Mouse (Mus musculus): Measurements from ENCODE around the gene Cd9. TPM values are rescaled to one million over a fixed set of nuclear protein-coding genes. Genes with fewer than 3 reads are reported as not detected.
A peak's percentile ranks its signal among the peaks of the same experiment; 100 is the strongest.

Cd9 gene
- 121 and 141 TPM in 2 replicates for polyA plus RNA-seq (2015; fragmentation: Nextera tagmentation; extraction: Ambion mirVana)

DNA sequence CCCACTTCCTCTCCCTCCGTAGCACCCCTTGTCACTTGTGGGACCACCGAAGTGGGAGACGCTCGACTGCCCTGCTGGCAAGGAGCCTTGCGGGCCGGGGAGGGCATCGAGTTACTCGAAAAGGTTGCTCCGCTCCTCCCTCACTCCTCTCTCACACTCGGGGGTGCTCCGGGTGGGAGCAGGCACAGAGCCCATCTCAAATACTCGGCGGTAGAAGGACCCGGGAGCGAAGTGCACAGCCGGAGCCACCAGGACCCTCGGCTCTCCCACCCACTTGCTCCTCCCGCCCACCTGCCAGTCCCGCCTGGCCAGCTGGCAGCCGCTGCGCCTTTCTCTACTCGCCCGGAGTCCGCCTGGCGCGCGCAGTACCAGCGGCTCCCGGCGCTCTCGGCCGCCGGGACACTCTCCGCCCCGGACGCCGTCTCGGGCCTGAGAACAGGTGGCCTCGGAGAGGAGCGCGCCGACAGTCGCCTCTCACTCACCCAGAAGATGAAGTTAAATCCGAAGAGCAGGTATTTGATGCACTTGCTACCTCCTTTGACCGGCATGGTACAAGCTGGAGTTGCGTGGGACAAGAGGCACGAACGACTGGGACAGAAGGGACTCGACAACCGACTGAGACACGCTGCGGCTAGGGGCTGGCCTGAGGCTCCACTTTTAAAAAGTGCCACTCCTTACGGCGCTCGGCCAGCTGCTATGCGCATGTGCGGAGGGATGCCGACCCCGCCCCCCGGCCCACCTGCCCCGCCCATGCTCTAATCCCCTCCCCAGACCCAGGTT is at the start of gene Cd9:
Gene Cd9 (minus strand): TSS at position 700 of the 780 bp plus-strand sequence.
- under 1% methylated on average over 61 of the region's 61 CpGs for WGBS (ENCODE audit: insufficient replicate concordance)
- Histone ChIP-seq H3K36me3 (replicated peaks) (no peaks in the 10 kb centered on the region), H3K27ac (replicated peaks) (peak within 1 kb of the TSS; percentile 61)

DNA sequence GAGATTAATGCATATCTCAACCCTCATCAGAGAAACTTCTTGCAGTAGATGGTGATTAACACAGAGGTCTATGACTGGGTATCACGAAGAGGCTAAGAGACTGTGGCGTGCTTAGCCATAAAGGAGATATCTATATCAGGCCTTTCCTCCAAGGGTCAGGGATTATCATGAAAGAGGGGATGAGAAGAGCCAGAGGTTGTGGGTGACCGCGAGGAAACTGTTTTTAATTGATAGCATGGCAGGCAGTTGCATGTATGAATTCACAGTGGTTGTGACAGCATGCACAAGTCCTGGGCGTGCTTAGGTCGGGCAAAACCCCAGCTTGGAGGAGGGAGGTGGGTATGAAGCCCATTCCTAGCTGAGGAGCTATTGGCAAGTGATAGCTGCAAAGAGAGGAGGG is 46.7 kb upstream of the Cd9 start:
- no peaks in the 10 kb centered on the region for H3K9me3 ChIP-seq (replicated peaks)
- ATAC-seq (ENCODE audit: insufficient read depth), result peak; percentile 68
- no peaks in the 10 kb centered on the region for H3K27me3 ChIP-seq
- H3K27ac ChIP-seq (replicated peaks), result no peak overlapping the region; the same call in 1 of the 2 replicates
- no peaks in the 10 kb centered on the region for H3K36me3 ChIP-seq (replicated peaks)
- peaks cover 24% of the 10 kb centered on the region for H3K4me1 ChIP-seq (replicated peaks)
- H3K4me3 ChIP-seq (replicated peaks), result no peak overlapping the region
- H3K4me2 ChIP-seq, result peak overlapping the region; percentile 13; the same call in 1 of the 2 replicates
- WGBS (ENCODE audit: insufficient replicate concordance), result 22% methylated on average over 6 of the region's 6 CpGs
- H3K9ac ChIP-seq, result no peak overlapping the region

More for the DNA sequence above, at the start of gene Cd9:
- Histone ChIP-seq H3K9me3 (replicated peaks) (no peaks in the 10 kb centered on the region), H3K4me3 (replicated peaks) (peak within 1 kb of the TSS; percentile 62), H3K4me1 (replicated peaks) (peaks cover 34% of the 10 kb centered on the region), H3K9ac (peak within 1 kb of the TSS; percentile 64), H3K27me3 (peaks cover 52% of the 10 kb centered on the region), H3K4me2 (peak within 1 kb of the TSS; percentile 72)
- ATAC-seq (ENCODE audit: insufficient read depth), result peak; percentile 62

DNA sequence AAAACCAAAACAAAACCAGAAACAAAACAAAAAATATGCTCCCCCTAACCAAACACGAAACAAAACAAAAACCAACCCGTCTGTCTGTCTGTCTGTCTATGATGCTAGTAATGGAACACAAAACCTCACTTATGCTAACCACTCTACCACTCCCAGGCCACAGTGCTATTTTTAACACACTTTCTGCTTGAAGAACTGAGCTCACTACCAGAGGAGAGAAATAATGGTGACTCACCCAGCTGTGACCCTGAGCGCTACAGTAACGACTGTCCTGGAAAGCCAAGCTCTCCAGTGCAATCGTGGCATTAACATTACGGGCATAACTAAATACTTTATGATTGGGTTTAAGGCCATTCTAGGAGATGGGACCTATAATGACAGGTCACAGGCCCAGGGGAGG is 46.2 kb upstream of the Cd9 start:
- no peak for ATAC-seq (ENCODE audit: insufficient read depth)
- H3K4me2 ChIP-seq, result no peak overlapping the region; the same call in 1 of the 2 replicates
- 48% methylated on average over 6 of the region's 6 CpGs for WGBS (ENCODE audit: insufficient replicate concordance)

DNA sequence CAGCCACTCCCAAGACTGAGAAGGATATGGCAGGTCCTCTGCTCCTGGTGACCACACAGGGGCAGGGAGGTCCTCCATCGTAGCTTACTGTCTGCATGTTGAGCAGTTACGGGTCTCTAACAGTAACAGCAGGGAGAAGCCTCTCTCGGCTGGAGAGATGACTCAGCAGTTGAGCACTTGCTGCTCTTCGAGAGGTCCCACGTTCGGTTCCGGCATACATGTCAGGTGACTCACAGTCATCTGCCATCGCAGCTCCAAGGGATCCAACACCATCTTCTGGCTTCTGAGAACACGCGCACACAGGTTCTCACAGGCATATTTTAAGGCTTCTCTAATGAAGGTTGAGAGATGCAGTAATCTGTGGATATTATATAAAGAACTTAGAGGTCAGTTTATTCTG is 45.6 kb upstream of the Cd9 start:
- Histone ChIP-seq H3K27ac (replicated peaks) (no peak overlapping the region), H3K9ac (no peak overlapping the region), H3K4me1 (replicated peaks) (peaks cover 24% of the 10 kb centered on the region), H3K4me2 (no peak overlapping the region), H3K4me3 (replicated peaks) (no peak overlapping the region), H3K9me3 (replicated peaks) (no peaks in the 10 kb centered on the region), H3K27me3 (no peaks in the 10 kb centered on the region), H3K36me3 (replicated peaks) (no peaks in the 10 kb centered on the region)
- 32% methylated on average over 10 of the region's 10 CpGs for WGBS (ENCODE audit: insufficient replicate concordance)
- ATAC-seq (ENCODE audit: insufficient read depth), result no peak

More for the DNA sequence above, 46.2 kb upstream of the Cd9 start:
- Histone ChIP-seq H3K27ac (replicated peaks) (no peak overlapping the region), H3K4me1 (replicated peaks) (peaks cover 24% of the 10 kb centered on the region), H3K9ac (no peak overlapping the region), H3K27me3 (no peaks in the 10 kb centered on the region), H3K4me3 (replicated peaks) (no peak overlapping the region), H3K36me3 (replicated peaks) (no peaks in the 10 kb centered on the region), H3K9me3 (replicated peaks) (no peaks in the 10 kb centered on the region)

DNA sequence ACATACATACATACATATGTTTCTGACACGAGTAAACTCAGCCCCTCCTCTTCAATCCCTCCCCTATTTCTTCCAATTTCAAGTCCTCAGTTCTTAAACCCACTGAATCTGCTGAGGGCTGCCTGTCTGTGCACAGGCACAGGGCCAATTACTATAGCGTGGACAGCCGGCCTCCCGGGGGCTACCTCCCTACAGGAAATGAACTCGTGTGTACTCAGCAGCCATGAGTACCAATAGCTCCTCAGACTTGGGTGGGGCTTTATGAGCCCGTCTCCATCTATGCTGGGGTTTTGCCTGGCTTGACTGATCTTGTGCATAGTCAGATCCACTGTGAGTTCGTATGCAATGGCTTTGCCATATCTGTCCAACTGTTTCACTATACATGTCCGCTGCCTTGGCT is 44.8 kb upstream of the Cd9 start:
- Histone ChIP-seq H3K9ac (no peak overlapping the region), H3K4me1 (replicated peaks) (peaks cover 30% of the 10 kb centered on the region), H3K4me2 (no peak overlapping the region), H3K9me3 (replicated peaks) (no peaks in the 10 kb centered on the region), H3K36me3 (replicated peaks) (no peaks in the 10 kb centered on the region), H3K27me3 (no peaks in the 10 kb centered on the region), H3K27ac (replicated peaks) (no peak overlapping the region), H3K4me3 (replicated peaks) (no peak overlapping the region)
- 39% methylated on average over 8 of the region's 8 CpGs for WGBS (ENCODE audit: insufficient replicate concordance)
- no peak for ATAC-seq (ENCODE audit: insufficient read depth)

DNA sequence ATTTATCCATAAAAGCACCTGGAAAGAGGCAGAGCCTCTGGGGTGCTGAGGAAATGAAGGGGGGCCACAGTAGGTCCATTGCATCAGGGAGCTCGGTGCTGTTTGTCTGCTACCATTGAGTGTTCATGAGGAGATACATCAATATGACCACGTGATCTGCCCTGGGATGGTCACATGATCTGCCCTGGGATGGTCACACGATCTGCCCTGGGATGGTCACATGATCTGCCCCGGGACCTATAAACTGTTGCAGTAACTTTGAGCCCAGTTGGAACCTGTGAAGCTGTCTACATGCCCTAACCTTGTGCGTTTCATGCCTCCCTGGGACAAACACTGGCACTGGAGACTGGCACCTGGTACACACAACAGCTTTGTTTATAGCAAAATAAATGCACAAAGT is 43.9 kb upstream of the Cd9 start:
- Histone ChIP-seq H3K27me3 (no peaks in the 10 kb centered on the region), H3K36me3 (replicated peaks) (no peaks in the 10 kb centered on the region), H3K4me2 (no peak overlapping the region), H3K4me1 (replicated peaks) (peaks cover 32% of the 10 kb centered on the region), H3K27ac (replicated peaks) (no peak overlapping the region), H3K9me3 (replicated peaks) (no peaks in the 10 kb centered on the region), H3K9ac (no peak overlapping the region), H3K4me3 (replicated peaks) (no peak overlapping the region)
- 68% methylated on average over 5 of the region's 5 CpGs for WGBS (ENCODE audit: insufficient replicate concordance)
- no peak for ATAC-seq (ENCODE audit: insufficient read depth)

DNA sequence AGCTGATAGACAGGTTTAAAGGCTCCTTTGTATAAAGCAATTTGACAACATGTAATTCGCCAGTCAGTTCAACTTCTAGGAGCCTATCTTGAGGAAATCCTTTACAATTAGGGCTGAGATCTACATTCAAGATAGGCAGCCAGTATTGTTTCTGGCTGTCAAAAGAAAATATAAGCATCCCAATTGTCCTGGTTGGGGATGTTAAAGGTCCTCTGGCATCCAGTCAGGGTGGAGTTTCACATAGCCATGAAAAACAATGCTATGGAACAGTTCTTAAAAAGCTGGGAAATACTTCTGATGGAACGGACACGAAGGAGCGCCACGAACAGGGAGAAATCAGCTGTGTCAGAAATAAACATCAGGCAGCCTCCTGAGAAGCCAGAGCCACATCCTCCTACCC is 40.4 kb upstream of the Cd9 start:
- no peaks in the 10 kb centered on the region for H3K36me3 ChIP-seq (replicated peaks)
- H3K9ac ChIP-seq, result no peak overlapping the region
- no peaks in the 10 kb centered on the region for H3K9me3 ChIP-seq (replicated peaks)
- no peak for ATAC-seq (ENCODE audit: insufficient read depth)
- H3K4me3 ChIP-seq (replicated peaks), result no peak overlapping the region
- no peaks in the 10 kb centered on the region for H3K27me3 ChIP-seq
- no peak overlapping the region for H3K27ac ChIP-seq (replicated peaks)
- WGBS (ENCODE audit: insufficient replicate concordance), result 55% methylated on average over 5 of the region's 5 CpGs
- H3K4me1 ChIP-seq (replicated peaks), result peaks cover 15% of the 10 kb centered on the region
- H3K4me2 ChIP-seq, result no peak overlapping the region

DNA sequence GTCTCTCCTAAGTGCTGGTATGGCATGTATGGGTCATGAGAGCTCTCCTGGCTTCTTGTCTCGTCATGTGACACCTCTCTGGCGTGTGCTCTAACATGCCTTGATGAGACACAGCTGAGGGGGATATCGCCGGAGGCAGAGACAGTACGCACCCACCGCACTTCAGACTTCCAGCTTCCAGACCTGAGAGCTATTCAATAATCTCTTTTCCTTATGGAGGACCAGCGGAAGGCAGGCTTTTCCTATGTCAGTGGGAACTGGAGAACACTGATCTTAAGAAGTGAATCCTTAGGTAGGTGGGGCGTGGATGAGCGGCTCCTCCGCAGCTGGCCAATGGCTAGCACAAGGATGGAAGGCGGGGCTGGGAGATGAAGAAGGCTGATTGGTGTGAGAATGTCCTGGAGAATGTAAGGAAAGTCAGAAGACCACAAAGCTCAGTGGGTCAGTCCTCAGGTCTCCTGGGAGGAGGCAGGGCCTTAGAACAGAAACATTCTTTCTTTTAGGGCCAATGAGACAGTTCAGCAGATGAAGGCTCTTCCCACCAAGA is 38.6 kb upstream of the Cd9 start:
- no peak overlapping the region for H3K27ac ChIP-seq (replicated peaks)
- no peak for ATAC-seq (ENCODE audit: insufficient read depth)
- H3K4me1 ChIP-seq (replicated peaks), result peaks cover 12% of the 10 kb centered on the region
- H3K27me3 ChIP-seq, result no peaks in the 10 kb centered on the region
- 82% methylated on average over 11 of the region's 11 CpGs for WGBS (ENCODE audit: insufficient replicate concordance)
- no peaks in the 10 kb centered on the region for H3K9me3 ChIP-seq (replicated peaks)
- no peak overlapping the region for H3K4me3 ChIP-seq (replicated peaks)
- no peaks in the 10 kb centered on the region for H3K36me3 ChIP-seq (replicated peaks)
- no peak overlapping the region for H3K9ac ChIP-seq
- no peak overlapping the region for H3K4me2 ChIP-seq

DNA sequence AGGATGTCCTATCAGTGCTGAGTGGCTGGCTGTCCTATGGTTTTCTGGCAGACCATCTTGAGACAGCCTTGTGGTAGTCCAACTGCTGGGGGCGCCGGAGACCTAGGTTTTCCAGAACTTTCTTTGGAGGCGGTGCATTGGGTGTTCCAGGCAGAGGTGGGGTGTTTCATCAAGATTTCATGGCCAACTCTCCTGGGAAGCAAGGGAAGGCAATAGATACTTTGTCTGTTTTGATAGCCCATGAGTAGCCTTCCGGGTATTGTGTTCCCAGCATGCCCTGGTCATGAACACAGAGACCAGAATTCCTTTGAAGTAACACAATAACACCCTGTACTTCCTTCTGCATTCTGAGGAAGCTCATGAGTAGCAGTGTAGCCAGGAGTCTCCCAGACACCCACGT is 34.9 kb upstream of the Cd9 start:
- H3K4me1 ChIP-seq (replicated peaks), result peaks cover 16% of the 10 kb centered on the region
- H3K9me3 ChIP-seq (replicated peaks), result no peaks in the 10 kb centered on the region
- no peaks in the 10 kb centered on the region for H3K27me3 ChIP-seq
- 65% methylated on average over 5 of the region's 5 CpGs for WGBS (ENCODE audit: insufficient replicate concordance)
- ATAC-seq (ENCODE audit: insufficient read depth), result no peak
- no peak overlapping the region for H3K27ac ChIP-seq (replicated peaks)
- H3K9ac ChIP-seq, result no peak overlapping the region
- H3K4me3 ChIP-seq (replicated peaks), result no peak overlapping the region
- H3K4me2 ChIP-seq, result no peak overlapping the region
- H3K36me3 ChIP-seq (replicated peaks), result no peaks in the 10 kb centered on the region

DNA sequence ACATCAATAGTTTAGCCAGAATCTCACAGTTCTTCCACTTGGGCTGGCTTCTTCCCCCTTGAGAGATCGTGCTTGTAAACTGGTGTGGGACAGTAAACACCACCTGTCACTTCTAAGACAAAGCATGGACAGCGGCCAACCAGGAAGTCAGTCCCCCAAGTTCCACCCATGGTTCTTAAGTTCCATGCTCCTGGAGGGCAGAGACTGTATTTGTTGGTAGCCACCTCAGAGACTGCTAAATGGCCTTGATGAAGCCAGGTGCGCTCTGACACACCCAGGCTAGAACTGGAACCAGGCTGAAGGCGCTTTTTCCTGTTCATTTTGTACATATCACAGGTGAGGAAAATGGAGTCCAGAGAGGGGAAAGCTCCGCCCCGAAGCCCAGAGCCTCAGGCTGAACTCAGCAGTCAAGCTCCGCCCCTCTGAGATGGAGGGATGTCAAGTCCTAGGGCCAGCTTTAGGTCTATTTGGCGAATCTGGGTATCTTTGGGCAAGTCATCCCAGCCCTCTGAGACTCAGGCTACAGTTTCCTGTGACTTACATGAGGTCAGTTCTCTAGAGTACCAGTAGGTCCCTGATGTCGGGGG is 34.1 kb upstream of the Cd9 start:
- no peaks in the 10 kb centered on the region for H3K9me3 ChIP-seq (replicated peaks)
- whole genome bisulfite sequencing (ENCODE audit: insufficient replicate concordance), result 67% methylated on average over 9 of the region's 9 CpGs
- H3K4me2 ChIP-seq, result no peak overlapping the region
- H3K27ac ChIP-seq (replicated peaks), result no peak overlapping the region
- H3K9ac ChIP-seq, result no peak overlapping the region
- peaks cover 13% of the 10 kb centered on the region; the same call in 1 of the 2 replicates for H3K4me1 ChIP-seq (replicated peaks)
- no peak overlapping the region for H3K4me3 ChIP-seq (replicated peaks)
- ATAC-seq (ENCODE audit: insufficient read depth), result no peak
- no peaks in the 10 kb centered on the region for H3K27me3 ChIP-seq
- no peaks in the 10 kb centered on the region for H3K36me3 ChIP-seq (replicated peaks)

DNA sequence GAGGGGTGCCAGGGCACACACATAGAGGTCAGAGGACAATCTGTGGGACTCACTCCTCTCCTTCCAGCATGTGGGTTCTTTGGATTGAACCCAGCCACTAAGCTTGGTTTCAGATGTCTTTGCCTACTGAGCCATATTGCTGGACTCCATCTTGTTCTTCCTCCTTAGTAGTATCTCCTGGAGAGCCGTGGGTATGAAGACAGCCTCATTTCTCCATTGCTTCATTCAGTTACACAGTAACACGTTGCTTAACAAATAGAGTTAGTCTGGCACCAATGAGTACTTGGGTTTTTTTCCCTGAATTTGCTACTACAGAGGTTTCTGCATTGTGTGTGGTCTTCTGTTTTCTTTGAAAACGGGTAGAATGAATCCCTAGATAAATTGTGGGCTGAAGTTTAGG is 31.5 kb upstream of the Cd9 start:
- Histone ChIP-seq H3K27me3 (no peaks in the 10 kb centered on the region; the same call in 1 of the 2 replicates), H3K9ac (no peak overlapping the region), H3K4me2 (no peak overlapping the region), H3K4me3 (replicated peaks) (no peak overlapping the region), H3K9me3 (replicated peaks) (no peaks in the 10 kb centered on the region), H3K36me3 (replicated peaks) (no peaks in the 10 kb centered on the region), H3K4me1 (replicated peaks) (peaks cover 13% of the 10 kb centered on the region; the same call in 1 of the 2 replicates), H3K27ac (replicated peaks) (no peak overlapping the region)
- 29% methylated on average over 3 of the region's 3 CpGs for WGBS (ENCODE audit: insufficient replicate concordance)
- ATAC-seq (ENCODE audit: insufficient read depth), result no peak
